Mouse (Mus musculus) lung, postnatal 0 days (tissue): ENCODE measurements around the gene Gm17581.

Experiments
- CTCF ChIP-seq: IDR thresholded peaks from 2 replicates; pipeline ENCODE4 v1.5.1; 2016; ENCODE audit warnings: antibody characterized with exemption, mild to moderate bottlenecking
- EP300 ChIP-seq: IDR thresholded peaks from 2 replicates; pipeline ENCODE4 v1.6.1; 2016; ENCODE audit warnings: antibody characterized with exemption, mild to moderate bottlenecking, control low read depth

- TF ChIP-seq CTCF = no peak
- no peak for TF ChIP-seq EP300
These were observed 7.8 kb downstream of the Gm17581 start for GRCm38 (mm10) chr2:155727764-155728395.
